26 mouse cellular contexts compared by ENCODE assay signal in the genomic region with DNA sequence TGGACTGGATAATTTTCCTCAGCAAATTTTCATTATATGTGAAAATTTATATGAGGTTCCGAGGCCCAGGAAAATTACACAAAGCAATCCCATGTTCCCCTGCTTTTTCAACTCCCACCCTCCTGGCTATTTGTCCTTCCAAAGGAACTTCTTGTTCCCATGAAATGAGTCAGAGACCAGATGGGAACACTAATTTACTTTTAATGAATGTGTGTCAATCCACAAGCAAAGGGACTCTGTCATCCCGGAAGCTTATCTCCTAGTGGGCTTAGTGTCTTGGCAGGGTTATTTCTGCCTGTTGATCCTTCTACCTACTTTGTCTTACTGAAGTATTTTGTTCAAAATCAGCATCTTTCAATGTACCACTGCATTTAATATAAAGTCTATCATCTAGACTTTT.
A peak's percentile ranks its signal among the peaks of the same experiment; 100 is the strongest.
DNase-seq lines count a peak whose midpoint lies in the region; ATAC-seq and TF ChIP-seq lines count a peak whose summit lies in the region.
"Had no signal": no experiment of that assay in that cellular context is flagged by ENCODE, and none has a peak within 500 bp of the region (broad histone marks: within the 10 kb centered on the region; RNA-seq: fewer than 3 reads in every experiment).

No protein-coding gene starts in this region.

- intact Hi-C loops in heart, postnatal 25 days (cut with DNase I), result no loop called here

- H3K4me3 ChIP-seq in liver, postnatal 0 days (ENCODE audit: low read depth, low read length), result no peak overlapping the region
- no peak overlapping the region for H3K4me3 ChIP-seq in liver, embryonic 12.5 days
- H3K4me3 ChIP-seq in hindbrain, postnatal 0 days (ENCODE audit: low read length), result no peak overlapping the region
- H3K4me3 ChIP-seq: embryonic facial prominence, embryonic 13.5 days; forebrain, embryonic 12.5 days; gastrocnemius, adult 2 months; heart, embryonic 12.5 days; hindbrain, embryonic 15.5 days had no signal

- TF ChIP-seq CTCF in liver, postnatal 0 days (IDR thresholded peaks at IDR 0.05; ENCODE audit: low read depth), result no peak
- TF ChIP-seq CTCF in hindbrain, postnatal 0 days (IDR thresholded peaks at IDR 0.05; ENCODE audit: low read depth), result no peak

- H3K27me3 ChIP-seq in liver, postnatal 0 days (ENCODE audit: insufficient read depth, low read length), result no peaks in the 10 kb centered on the region
- H3K27me3 ChIP-seq in liver, embryonic 12.5 days (replicated peaks), result no peaks in the 10 kb centered on the region
- no peaks in the 10 kb centered on the region for H3K27me3 ChIP-seq in hindbrain, postnatal 0 days (ENCODE audit: insufficient read depth, low read length)
- H3K27me3 ChIP-seq: embryonic facial prominence, embryonic 13.5 days; forebrain, embryonic 12.5 days; heart, embryonic 12.5 days; hindbrain, embryonic 15.5 days had no signal

- no peak overlapping the region for H3K9ac ChIP-seq in liver, postnatal 0 days (replicated peaks)
- H3K9ac ChIP-seq in liver, embryonic 12.5 days, result no peak overlapping the region
- no peak overlapping the region for H3K9ac ChIP-seq in hindbrain, postnatal 0 days (replicated peaks; ENCODE audit: low read length)
- H3K9ac ChIP-seq: embryonic facial prominence, embryonic 13.5 days; forebrain, embryonic 12.5 days; forebrain, postnatal 0 days; heart, embryonic 12.5 days; hindbrain, embryonic 15.5 days had no signal

- peak; percentile 40 for DNase-seq in gastrocnemius, adult 18-20 months (ENCODE audit: low spot score)
- no peak for DNase-seq in gastrocnemius, postnatal 25 days
- peak; percentile 44 for DNase-seq in heart, adult 8-10 months (ENCODE audit: low spot score)
- no peak for DNase-seq in heart, postnatal 25 days (ENCODE audit: low spot score)
- no peak for DNase-seq in liver, postnatal 0 days
- peak; percentile 47 for DNase-seq in skeletal muscle tissue, adult 2 months (ENCODE audit: low read depth, low spot score)
- DNase-seq in hindbrain, postnatal 0 days (ENCODE audit: low spot score), result no peak
- DNase-seq: adrenal gland, postnatal 14 days; B cell, adult 2 months; cerebellum, adult 11-12 months; cerebellum, adult 9-10 months; cerebellum, postnatal 25 days; forebrain, postnatal 0 days; gastrocnemius, adult 2 months; gastrocnemius, postnatal 36 days had no signal

- no peak overlapping the region for H3K27ac ChIP-seq in liver, postnatal 0 days (ENCODE audit: low read depth)
- H3K27ac ChIP-seq in liver, embryonic 12.5 days, result no peak overlapping the region
- no peak overlapping the region for H3K27ac ChIP-seq in hindbrain, postnatal 0 days
- H3K27ac ChIP-seq: embryonic facial prominence, embryonic 13.5 days; forebrain, embryonic 12.5 days; gastrocnemius, adult 2 months; hindbrain, embryonic 15.5 days had no signal

- WGBS in liver, postnatal 0 days (ENCODE audit: insufficient replicate concordance), result 75% methylated on average over 2 of the region's 2 CpGs
- 66% methylated on average over 2 of the region's 2 CpGs for WGBS in liver, embryonic 12.5 days (ENCODE audit: insufficient replicate concordance)
- 67% methylated on average over 2 of the region's 2 CpGs for WGBS in hindbrain, postnatal 0 days

- TF ChIP-seq EP300 in liver, postnatal 0 days (IDR thresholded peaks at IDR 0.05; ENCODE audit: low read depth), result 0 out of 2 replicates have a peak, but pooled peaks have one; percentile 9

- H3K4me2 ChIP-seq in liver, postnatal 0 days (ENCODE audit: low read depth, low read length), result no peak overlapping the region
- H3K4me2 ChIP-seq in liver, embryonic 12.5 days, result no peak overlapping the region
- no peak overlapping the region for H3K4me2 ChIP-seq in hindbrain, postnatal 0 days (ENCODE audit: low read depth, low read length)
- H3K4me2 ChIP-seq: embryonic facial prominence, embryonic 13.5 days; forebrain, embryonic 12.5 days; heart, embryonic 12.5 days; hindbrain, embryonic 15.5 days had no signal

- ATAC-seq in liver, postnatal 0 days, result no peak
- ATAC-seq in liver, embryonic 12.5 days, result no peak
- no peak for ATAC-seq in hindbrain, postnatal 0 days
- ATAC-seq: activated CD4-positive, CD25-positive, alpha-beta regulatory T cell, adult 4 months; CD4-positive, CD25-positive, alpha-beta regulatory T cell, adult 4 months; forebrain, postnatal 0 days; inflammation-experienced regulatory T-cells, adult 6 months; intestine, postnatal 0 days; Patski had no signal

- H3K9me3 ChIP-seq in liver, postnatal 0 days (ENCODE audit: low read length), result no peaks in the 10 kb centered on the region
- H3K9me3 ChIP-seq in liver, embryonic 12.5 days (replicated peaks), result no peaks in the 10 kb centered on the region
- H3K9me3 ChIP-seq in hindbrain, postnatal 0 days (ENCODE audit: low read length), result no peaks in the 10 kb centered on the region
- H3K9me3 ChIP-seq: embryonic facial prominence, embryonic 13.5 days; forebrain, embryonic 12.5 days; G1E; heart, embryonic 12.5 days; hindbrain, embryonic 15.5 days had no signal

- H3K4me1 ChIP-seq in liver, postnatal 0 days (ENCODE audit: insufficient read depth), result no peaks in the 10 kb centered on the region
- H3K4me1 ChIP-seq in liver, embryonic 12.5 days, result no peaks in the 10 kb centered on the region
- no peaks in the 10 kb centered on the region for H3K4me1 ChIP-seq in hindbrain, postnatal 0 days (ENCODE audit: insufficient read depth, low read length)
- H3K4me1 ChIP-seq: forebrain, embryonic 12.5 days; heart, embryonic 12.5 days; hindbrain, embryonic 15.5 days had no signal

- no peaks in the 10 kb centered on the region for H3K36me3 ChIP-seq in liver, postnatal 0 days (replicated peaks; ENCODE audit: insufficient read depth, low read length)
- no peaks in the 10 kb centered on the region for H3K36me3 ChIP-seq in liver, embryonic 12.5 days
- H3K36me3 ChIP-seq in hindbrain, postnatal 0 days (ENCODE audit: insufficient read depth, low read length), result no peaks in the 10 kb centered on the region
- H3K36me3 ChIP-seq: embryonic facial prominence, embryonic 13.5 days; forebrain, embryonic 12.5 days; G1E; heart, embryonic 12.5 days; hindbrain, embryonic 15.5 days had no signal

Comparison
In these comparisons a context has a peak if more than half of its experiments do, and no peak if none do; other contexts are left out.
1. DNase-seq: peak in gastrocnemius, adult 18-20 months (single experiment), heart, adult 8-10 months (single experiment) and skeletal muscle tissue, adult 2 months (single experiment); none in gastrocnemius, postnatal 25 days (single experiment), heart, postnatal 25 days (single experiment), liver, postnatal 0 days (single experiment) and hindbrain, postnatal 0 days (single experiment).